Mouse (Mus musculus) spleen, postnatal 14 days (tissue): ENCODE results near the gene Fubp3.
A peak's percentile ranks its signal among the peaks of the same experiment; 100 is the strongest.

Source experiments
- DNase-seq, 2 experiments: peaks; one replicate each; pipeline ENCODE4 v3.0.0; 2021 to 2022; ENCODE audit warnings: low spot score in 2 of 2

The Fubp3 gene

GRCm38 (mm10) chr2:31619208-31619607 lies 46.8 kb downstream of the Fubp3 start:
- DNase-seq = no peak

DNA sequence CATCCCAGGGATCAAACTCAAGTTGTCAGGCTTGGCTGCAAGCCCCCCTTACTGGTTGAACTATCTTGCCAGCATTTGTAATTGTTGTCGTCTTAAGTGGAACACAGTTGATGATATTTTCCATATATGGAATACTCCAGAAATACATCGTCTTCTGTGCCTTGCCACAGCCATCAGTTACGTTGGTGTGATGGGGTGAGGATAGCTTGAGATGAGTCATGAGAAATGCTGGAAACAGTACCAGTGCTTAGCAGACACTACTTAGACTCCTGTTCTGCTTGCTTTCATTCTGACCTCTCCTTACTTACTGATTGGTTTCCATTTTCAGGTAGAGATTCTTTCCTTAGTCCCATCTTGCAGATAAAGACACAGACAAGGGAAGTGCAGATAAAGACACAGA lies 61.1 kb downstream of the Fubp3 start:
- DNase-seq = no peak

DNA sequence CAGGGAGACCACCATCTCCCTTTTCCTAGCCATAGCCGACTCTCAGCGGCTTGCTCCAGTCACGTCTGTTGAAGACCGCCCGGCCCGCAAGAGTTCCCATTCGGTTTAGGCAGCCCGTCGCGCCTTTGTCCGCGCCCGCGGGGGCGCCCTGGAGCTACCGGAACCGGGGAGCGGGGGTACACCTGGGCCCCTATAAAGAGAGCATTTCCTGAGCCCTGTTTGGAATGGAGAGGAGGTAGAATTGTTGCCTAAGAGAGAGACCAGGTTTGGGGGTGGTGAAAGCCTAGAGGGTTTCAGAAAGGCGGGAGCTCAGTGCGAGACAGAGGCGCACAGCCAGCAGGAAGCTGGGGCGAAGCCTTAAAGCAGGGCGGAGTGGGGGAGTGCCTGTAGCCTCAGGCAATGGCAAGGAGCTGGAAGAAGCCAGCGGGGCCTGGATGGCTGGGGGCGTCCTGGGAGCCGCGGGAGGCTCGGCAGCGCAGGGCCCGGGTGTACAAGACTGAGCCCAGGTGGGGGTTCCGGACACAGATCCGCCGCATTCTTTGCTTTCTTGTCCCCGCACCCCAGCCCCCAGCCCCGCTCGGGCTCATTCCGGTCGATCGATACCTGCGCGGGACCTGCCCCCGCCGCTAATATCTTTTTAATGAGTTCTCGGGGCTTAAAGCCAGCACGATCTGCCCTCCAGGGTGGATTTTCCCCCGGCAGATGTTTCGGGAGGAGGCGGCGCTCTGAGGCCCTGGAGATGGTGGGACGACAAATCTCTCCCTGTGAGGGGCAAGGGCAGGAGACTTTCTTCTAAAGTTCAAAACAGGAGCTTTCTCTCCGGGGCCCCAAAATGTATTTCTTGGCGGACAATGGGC lies 63.1 kb downstream of the Fubp3 start:
- DNase-seq = no peak

DNA sequence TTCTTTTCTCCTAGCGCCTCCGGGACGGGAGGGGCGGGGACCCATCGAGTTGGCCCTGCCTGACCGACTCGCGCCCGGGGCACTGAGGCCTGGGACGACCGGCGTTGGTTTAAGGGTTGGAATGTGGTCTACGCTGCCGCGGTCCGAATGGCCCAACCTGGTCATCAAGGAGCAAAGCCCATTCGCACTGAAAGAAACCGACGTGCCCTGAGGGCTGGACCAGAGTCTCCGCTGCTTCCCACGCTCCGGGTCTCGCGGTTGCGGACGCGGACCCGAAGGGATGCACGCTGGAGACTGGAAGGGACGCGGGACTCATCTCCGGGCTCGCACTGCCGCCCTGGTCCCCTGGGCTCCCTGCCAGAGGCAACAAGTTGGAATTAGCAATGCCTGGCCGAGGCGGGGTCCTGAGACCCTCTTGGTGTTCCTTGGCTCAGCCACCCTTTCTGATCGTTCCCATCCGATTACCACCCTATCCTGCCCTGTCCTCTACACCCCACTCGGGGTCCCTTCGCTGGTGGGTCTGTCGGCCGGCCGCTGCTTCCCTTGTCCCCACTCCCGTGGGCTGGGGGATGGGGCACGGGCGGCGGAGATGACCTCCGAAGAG lies 63.8 kb downstream of the Fubp3 start:
- DNase-seq = no peak

DNA sequence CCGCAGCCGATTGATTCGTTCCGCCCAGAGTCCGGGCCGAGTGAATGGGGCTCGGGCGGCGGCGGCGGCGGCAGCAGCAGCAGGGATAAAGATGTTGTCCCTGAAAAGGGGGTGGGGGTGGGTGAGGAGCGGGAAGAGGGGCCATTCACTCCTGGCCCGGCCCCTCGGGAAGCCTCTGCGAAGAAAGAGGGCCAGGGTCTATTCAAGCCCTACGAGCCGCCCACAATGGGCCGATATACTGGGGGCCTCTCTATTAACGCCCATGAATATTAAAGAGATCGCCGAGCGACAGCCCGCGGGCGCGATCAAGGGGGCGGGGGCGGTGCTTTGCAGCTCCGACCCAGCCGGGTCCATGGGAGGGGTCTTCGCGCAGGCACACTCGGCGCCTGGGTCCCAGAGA lies 64.3 kb downstream of the Fubp3 start:
- DNase-seq = no peak

- DNase-seq = no peak
These were observed 64.9 kb downstream of the Fubp3 start for GRCm38 (mm10) chr2:31637311-31637710.

- DNase-seq = no peak
These were observed 65.4 kb downstream of the Fubp3 start for GRCm38 (mm10) chr2:31637807-31638206.

DNA sequence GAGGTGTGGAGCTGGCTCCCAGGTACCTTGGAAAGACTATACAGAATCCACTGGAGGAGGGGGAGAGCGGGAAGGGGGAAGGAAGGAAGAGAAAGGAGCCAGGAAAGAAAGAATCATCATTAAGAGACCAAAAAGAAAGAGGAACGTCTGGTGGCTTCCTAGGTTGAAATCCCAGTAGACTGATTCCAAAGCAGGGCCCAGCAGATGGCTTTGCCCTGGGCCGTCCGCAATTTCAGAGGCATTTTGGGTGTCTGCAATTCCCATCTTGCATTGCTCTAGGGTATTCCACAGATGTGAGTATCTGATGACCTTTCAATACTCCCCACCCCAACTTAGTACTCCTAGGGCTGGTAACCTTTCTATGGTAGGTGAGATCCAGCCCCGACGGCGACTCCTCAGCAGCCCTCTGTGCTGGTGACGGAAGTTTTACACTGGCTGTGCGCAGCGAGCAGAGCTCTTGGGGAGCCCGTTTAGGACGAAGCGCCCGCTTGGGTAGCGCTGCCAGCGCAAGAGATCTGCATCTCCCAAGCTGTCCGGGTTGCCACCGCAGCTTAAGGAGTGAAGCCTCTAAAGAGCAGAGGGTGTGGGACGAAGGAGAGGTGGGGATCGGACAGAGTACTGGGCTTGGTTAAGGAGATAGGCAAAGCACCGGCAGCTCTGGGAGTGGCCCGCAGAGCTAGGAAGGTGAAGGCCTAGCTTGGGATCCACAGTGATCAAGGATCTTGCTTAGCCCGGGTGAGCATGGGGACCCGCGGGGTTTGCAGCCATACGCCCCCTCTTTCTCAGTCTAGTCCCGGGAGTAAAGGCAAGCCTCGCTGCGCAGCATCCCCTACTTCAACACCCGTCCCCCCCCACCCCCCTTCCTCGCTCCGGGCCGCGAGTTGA lies 66.4 kb downstream of the Fubp3 start:
- DNase-seq = no peak

- no peak for DNase-seq
These were observed 67.0 kb downstream of the Fubp3 start for GRCm38 (mm10) chr2:31639466-31639760.

- DNase-seq = no peak
These were observed 67.6 kb downstream of the Fubp3 start, which contains the start of gene Prdm12 for GRCm38 (mm10) chr2:31639901-31640608. TSS of gene Prdm12 (plus strand) at chr2:31640037.

- DNase-seq = no peak
These were observed 68.4 kb downstream of the Fubp3 start for GRCm38 (mm10) chr2:31640609-31641507.

GRCm38 (mm10) chr2:31641508-31641830 lies 69.0 kb downstream of the Fubp3 start:
- no peak for DNase-seq

GRCm38 (mm10) chr2:31641929-31642328 lies 69.5 kb downstream of the Fubp3 start:
- no peak for DNase-seq

DNA sequence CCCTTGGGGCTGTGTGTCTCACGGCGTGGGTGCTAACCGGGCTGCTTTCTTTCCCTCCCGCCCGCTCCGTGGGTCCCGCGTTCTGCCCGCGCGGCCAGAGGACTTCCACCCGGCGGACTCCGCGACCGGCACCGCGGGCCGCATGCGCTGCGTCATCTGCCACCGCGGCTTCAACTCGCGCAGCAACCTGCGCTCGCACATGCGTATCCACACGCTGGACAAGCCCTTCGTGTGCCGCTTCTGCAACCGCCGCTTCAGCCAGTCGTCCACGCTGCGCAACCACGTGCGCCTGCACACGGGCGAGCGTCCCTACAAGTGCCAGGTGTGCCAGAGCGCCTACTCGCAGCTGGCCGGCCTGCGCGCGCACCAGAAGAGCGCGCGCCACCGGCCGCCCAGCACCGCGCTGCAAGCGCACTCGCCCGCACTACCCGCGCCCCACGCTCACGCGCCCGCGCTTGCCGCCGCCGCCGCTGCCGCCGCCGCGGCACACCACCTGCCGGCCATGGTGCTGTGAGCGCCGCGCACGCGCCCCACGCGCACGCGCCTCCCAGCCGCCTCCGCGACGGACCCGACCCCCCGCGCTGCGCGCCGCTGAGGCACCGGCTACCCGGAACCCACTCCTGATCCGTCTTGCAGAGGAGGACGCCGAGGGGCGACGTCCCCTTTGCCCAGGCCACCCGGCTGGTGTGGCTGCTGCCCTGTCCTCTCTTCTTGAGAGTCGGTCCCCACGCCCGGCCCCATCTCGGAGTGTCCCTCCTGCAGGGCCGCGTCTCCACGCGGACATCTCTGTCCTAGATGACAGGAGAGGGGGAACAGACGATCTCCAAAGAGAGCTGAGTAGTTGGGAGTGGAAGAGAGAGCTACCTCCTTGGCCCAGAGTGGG lies 81.8 kb downstream of the Fubp3 start:
- DNase-seq = no peak

DNA sequence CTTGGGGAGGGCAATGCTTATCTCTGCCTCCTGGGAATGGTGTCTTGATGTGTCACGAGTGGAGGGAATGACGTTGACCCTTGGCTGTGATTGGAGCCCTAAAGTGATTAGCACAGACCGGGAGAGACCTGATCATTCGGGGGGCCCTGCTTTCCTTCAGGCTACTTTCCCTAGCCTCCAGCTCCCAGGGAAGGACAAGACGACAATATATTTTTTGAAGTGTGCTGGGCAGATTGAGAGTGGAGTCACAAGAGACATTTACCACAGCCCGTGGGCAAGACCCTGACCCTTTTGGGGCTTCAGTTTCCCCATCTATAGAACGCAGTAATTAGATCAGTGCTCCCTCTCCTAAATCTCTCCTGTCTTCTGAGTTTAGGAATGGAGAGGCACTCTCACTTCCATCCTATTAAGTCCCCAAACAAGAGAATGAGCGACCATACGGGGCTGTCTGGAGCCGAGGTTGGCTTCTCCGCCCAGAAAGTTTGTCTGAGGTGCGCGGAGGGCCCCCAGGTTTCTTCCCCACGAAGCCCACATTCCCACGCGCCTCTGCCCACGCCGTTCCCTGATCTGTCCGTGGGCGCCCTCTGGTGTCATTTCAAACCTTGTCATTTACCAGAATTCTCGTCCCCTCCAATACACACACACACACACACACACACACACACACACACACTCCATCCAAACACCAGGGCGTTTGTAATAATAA lies 82.6 kb downstream of the Fubp3 start:
- DNase-seq = peak in 1 of 2 experiments; percentile 16

DNA sequence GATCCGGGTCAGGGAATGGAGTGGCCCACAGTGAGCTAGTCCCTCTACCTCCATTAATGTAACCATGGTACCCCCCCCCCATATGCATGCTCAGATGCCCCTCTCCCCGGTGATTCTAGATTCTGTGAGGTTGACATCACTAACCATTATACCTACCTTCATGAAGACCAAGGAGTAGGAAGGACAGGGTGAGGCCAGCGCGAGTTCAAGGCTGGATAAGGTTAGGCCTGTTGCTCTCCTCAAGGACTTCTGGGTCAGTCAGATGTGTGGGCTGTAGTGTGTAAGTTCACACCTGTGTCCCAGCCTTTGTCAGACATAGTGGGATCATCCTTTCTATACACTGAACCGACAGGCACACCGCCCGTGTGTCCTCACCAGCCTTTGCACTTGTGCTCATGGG lies 83.9 kb downstream of the Fubp3 start:
- DNase-seq = no peak

GRCm38 (mm10) chr2:31662939-31663803 lies 90.7 kb downstream of the Fubp3 start:
- no peak for DNase-seq

DNA sequence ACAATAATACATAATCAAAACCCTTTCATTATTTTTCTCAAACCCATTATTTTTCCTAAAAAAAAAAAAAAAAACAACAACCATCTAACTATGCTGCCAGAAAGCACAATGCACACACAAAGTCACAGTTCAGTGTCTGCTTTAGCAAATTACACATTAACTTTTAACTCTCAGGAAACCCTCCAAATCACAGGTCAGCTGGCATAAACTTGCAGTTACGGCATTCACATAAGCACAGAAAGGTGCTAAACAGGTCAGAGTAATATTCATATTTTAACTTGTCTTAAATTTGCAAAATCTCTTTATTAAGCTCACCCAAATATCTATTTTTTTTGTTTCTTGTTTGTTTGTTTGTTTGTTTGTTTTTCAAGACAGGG lies 91.3 kb downstream of the Fubp3 start:
- no peak for DNase-seq
